Mouse (Mus musculus): ENCODE data around the gene Fgfrl1. TPM values are rescaled to one million over a fixed set of nuclear protein-coding genes. Genes with fewer than 3 reads are reported as not detected.
A peak's percentile ranks its signal among the peaks of the same experiment; 100 is the strongest.

Fgfrl1 gene
- 22.2 and 26.0 TPM in 2 replicates for polyA plus RNA-seq (2012; rRNA removed)

GRCm38 (mm10) chr5:108692271-108692670, at the start of gene Fgfrl1:
Gene Fgfrl1 (plus strand): TSS chr5:108692382.
- Histone ChIP-seq H3K4me3 (ENCODE audit: control insufficient read depth, insufficient read depth, low read length) (peak within 1 kb of the TSS; percentile 25), H3K4me1 (replicated peaks; ENCODE audit: control insufficient read depth, insufficient read depth, low read length) (peaks cover 11% of the 10 kb centered on the region), H3K27me3 (ENCODE audit: control insufficient read depth, insufficient read depth, low read length) (no peaks in the 10 kb centered on the region), H3K27ac (ENCODE audit: control insufficient read depth, insufficient read depth, low read length) (no peak within 1 kb of the TSS), H3K36me3 (ENCODE audit: control insufficient read depth, insufficient read depth, low read length) (no peaks in the 10 kb centered on the region)
- no peak for TF ChIP-seq POLR2A (IDR thresholded peaks at IDR 0.05; ENCODE audit: control insufficient read depth, extremely low read depth, insufficient read depth, low read length, poor library complexity)
- TF ChIP-seq CTCF (IDR thresholded peaks at IDR 0.05; ENCODE audit: borderline replicate concordance, control insufficient read depth, extremely low read depth, insufficient read depth, low read length, poor library complexity), result peak; percentile 42; the same call in 1 of the 2 replicates
- peak; percentile 74 for DNase-seq
- WGBS, result 7% methylated on average over 18 of the region's 18 CpGs

DNA sequence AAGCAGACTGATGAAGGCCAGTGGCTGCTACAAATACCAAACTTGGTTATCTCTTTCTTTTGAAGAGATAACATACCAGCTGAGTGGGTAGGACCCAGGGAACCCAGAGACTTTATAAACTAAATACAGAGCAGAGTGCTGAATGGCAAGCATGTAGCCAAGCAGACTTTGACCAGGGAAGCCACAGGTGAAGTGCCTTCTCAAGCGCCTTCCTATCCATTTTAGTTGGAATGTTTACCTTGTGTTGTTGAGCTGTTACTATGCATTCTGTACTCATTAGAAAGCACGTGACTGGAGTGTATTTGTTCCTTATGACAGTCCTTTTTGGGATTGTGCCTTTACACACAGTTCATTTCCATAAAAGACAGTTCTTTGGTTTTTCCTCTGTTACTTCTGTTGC, 48.5 kb upstream of the Fgfrl1 start:
- H3K4me3 ChIP-seq (ENCODE audit: control insufficient read depth, insufficient read depth, low read length), result no peak overlapping the region
- no peak for TF ChIP-seq CTCF (IDR thresholded peaks at IDR 0.05; ENCODE audit: borderline replicate concordance, control insufficient read depth, extremely low read depth, insufficient read depth, low read length, poor library complexity)
- TF ChIP-seq POLR2A (IDR thresholded peaks at IDR 0.05; ENCODE audit: control insufficient read depth, extremely low read depth, insufficient read depth, low read length, poor library complexity), result no peak
- no peak for DNase-seq
- H3K4me1 ChIP-seq (replicated peaks; ENCODE audit: control insufficient read depth, insufficient read depth, low read length), result no peaks in the 10 kb centered on the region
- 98% methylated on average over 2 of the region's 2 CpGs for WGBS
- no peak overlapping the region for H3K27ac ChIP-seq (ENCODE audit: control insufficient read depth, insufficient read depth, low read length)
- H3K27me3 ChIP-seq (ENCODE audit: control insufficient read depth, insufficient read depth, low read length), result no peaks in the 10 kb centered on the region
- H3K36me3 ChIP-seq (ENCODE audit: control insufficient read depth, insufficient read depth, low read length), result no peaks in the 10 kb centered on the region

DNA sequence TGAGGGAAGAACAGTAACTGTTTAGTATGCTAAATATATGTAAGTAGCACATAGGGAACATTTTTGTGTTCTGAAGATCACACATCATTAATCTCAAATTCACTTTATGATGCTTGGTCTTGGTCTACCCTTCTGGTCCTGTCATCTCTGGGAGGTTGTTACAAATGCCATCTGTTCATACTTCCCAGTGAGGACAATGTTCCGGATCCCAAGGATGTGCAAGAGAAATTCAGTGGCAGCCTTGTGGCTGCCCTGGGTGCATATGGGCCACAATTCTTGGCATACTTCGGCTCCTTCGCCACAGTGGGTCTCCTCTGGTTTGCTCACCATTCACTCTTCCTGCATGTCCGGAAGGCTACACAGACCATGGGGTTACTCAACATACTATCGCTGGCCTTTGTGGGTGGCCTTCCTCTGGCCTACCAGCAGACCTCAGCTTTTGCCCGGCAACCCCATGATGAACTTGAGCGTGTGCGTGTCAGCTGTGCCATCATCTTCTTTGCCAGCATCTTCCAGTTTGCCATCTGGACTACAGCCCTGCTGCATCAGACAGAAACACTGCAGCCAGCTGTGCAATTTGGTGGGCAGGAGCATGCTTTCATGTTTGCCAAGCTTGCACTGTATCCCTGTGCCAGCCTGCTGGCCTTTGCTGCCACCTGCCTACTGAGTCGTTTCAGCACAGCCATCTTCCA, 46.4 kb upstream of the Fgfrl1 start:
- Histone ChIP-seq H3K4me1 (replicated peaks; ENCODE audit: control insufficient read depth, insufficient read depth, low read length) (no peaks in the 10 kb centered on the region), H3K36me3 (ENCODE audit: control insufficient read depth, insufficient read depth, low read length) (0 out of 2 replicates have a peak, but pooled peaks cover 5% of the 10 kb centered on the region), H3K4me3 (ENCODE audit: control insufficient read depth, insufficient read depth, low read length) (no peak overlapping the region), H3K27me3 (ENCODE audit: control insufficient read depth, insufficient read depth, low read length) (no peaks in the 10 kb centered on the region), H3K27ac (ENCODE audit: control insufficient read depth, insufficient read depth, low read length) (no peak overlapping the region)
- TF ChIP-seq CTCF (IDR thresholded peaks at IDR 0.05; ENCODE audit: borderline replicate concordance, control insufficient read depth, extremely low read depth, insufficient read depth, low read length, poor library complexity) (no peak), POLR2A (IDR thresholded peaks at IDR 0.05; ENCODE audit: control insufficient read depth, extremely low read depth, insufficient read depth, low read length, poor library complexity) (no peak)
- 93% methylated on average over 9 of the region's 9 CpGs for WGBS
- no peak for DNase-seq

DNA sequence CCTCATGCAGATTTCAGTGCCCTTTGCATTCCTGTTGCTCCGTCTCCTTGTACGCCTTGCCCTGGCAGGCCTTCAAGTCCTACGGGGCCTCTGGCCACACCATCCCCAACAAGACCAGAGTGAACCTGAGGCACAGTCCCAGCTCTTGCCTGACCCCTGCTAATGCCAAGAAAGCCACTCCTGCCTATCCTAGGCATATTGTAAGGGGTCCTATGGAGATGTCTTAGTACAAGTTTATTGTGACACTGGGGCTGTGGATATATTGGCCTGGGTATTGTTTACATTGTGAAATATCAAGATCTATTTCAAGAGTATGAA, 45.9 kb upstream of the Fgfrl1 start:
- 92% methylated on average over 3 of the region's 3 CpGs for WGBS
- DNase-seq, result no peak
- Histone ChIP-seq H3K36me3 (ENCODE audit: control insufficient read depth, insufficient read depth, low read length) (0 out of 2 replicates have a peak, but pooled peaks cover 5% of the 10 kb centered on the region), H3K27ac (ENCODE audit: control insufficient read depth, insufficient read depth, low read length) (no peak overlapping the region), H3K27me3 (ENCODE audit: control insufficient read depth, insufficient read depth, low read length) (no peaks in the 10 kb centered on the region), H3K4me3 (ENCODE audit: control insufficient read depth, insufficient read depth, low read length) (no peak overlapping the region), H3K4me1 (replicated peaks; ENCODE audit: control insufficient read depth, insufficient read depth, low read length) (no peaks in the 10 kb centered on the region)
- TF ChIP-seq CTCF (IDR thresholded peaks at IDR 0.05; ENCODE audit: borderline replicate concordance, control insufficient read depth, extremely low read depth, insufficient read depth, low read length, poor library complexity) (no peak), POLR2A (IDR thresholded peaks at IDR 0.05; ENCODE audit: control insufficient read depth, extremely low read depth, insufficient read depth, low read length, poor library complexity) (no peak)

DNA sequence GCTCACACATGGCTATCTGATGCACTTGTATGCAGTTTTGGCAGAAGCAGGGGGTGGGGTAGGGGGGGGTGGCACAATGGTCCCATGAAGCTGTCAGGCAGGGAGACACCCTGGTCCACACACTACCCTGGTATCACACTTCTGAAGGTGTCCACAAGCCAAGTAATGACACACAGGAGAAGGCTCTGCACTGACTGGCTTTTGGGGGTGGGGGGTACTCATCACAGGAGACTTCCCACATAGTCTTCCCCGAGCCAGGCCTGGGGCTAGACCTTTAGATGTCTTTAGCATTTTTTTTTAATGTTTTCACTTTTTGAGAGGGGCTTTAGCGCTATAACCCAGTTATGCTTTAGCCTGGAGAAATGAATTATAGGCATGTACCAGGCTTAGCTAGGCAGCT, 44.9 kb upstream of the Fgfrl1 start:
- no peaks in the 10 kb centered on the region for H3K27me3 ChIP-seq (ENCODE audit: control insufficient read depth, insufficient read depth, low read length)
- 96% methylated on average over 2 of the region's 2 CpGs for WGBS
- 0 out of 2 replicates have a peak, but pooled peaks cover 8% of the 10 kb centered on the region for H3K36me3 ChIP-seq (ENCODE audit: control insufficient read depth, insufficient read depth, low read length)
- TF ChIP-seq POLR2A (IDR thresholded peaks at IDR 0.05; ENCODE audit: control insufficient read depth, extremely low read depth, insufficient read depth, low read length, poor library complexity) (no peak), CTCF (IDR thresholded peaks at IDR 0.05; ENCODE audit: borderline replicate concordance, control insufficient read depth, extremely low read depth, insufficient read depth, low read length, poor library complexity) (no peak)
- no peak overlapping the region for H3K4me3 ChIP-seq (ENCODE audit: control insufficient read depth, insufficient read depth, low read length)
- no peaks in the 10 kb centered on the region for H3K4me1 ChIP-seq (replicated peaks; ENCODE audit: control insufficient read depth, insufficient read depth, low read length)
- no peak overlapping the region for H3K27ac ChIP-seq (ENCODE audit: control insufficient read depth, insufficient read depth, low read length)
- DNase-seq, result no peak

GRCm38 (mm10) chr5:108647820-108648465, 44.2 kb upstream of the Fgfrl1 start:
- Histone ChIP-seq H3K27me3 (ENCODE audit: control insufficient read depth, insufficient read depth, low read length) (no peaks in the 10 kb centered on the region), H3K4me3 (ENCODE audit: control insufficient read depth, insufficient read depth, low read length) (no peak overlapping the region), H3K36me3 (ENCODE audit: control insufficient read depth, insufficient read depth, low read length) (0 out of 2 replicates have a peak, but pooled peaks cover 10% of the 10 kb centered on the region), H3K27ac (ENCODE audit: control insufficient read depth, insufficient read depth, low read length) (no peak overlapping the region), H3K4me1 (replicated peaks; ENCODE audit: control insufficient read depth, insufficient read depth, low read length) (no peaks in the 10 kb centered on the region)
- TF ChIP-seq POLR2A (IDR thresholded peaks at IDR 0.05; ENCODE audit: control insufficient read depth, extremely low read depth, insufficient read depth, low read length, poor library complexity) (no peak), CTCF (IDR thresholded peaks at IDR 0.05; ENCODE audit: borderline replicate concordance, control insufficient read depth, extremely low read depth, insufficient read depth, low read length, poor library complexity) (no peak)
- no peak for DNase-seq
- 95% methylated on average over 2 of the region's 2 CpGs for WGBS

All from thymus, adult 2 months (tissue).